ENCODE assay signal across 26 mouse cellular contexts in genomic region chr13:55732121-55732520, GRCm38 (mm10). TPM values are rescaled to one million over a fixed set of nuclear protein-coding genes. Genes with fewer than 3 reads are reported as not detected.
DNase-seq lines count a peak whose midpoint lies in the region; ATAC-seq lines count a peak whose summit lies in the region.
"Had no signal": no experiment of that assay in that cellular context is flagged by ENCODE, and none has a peak within 500 bp of the region (broad histone marks: within the 10 kb centered on the region; RNA-seq: fewer than 3 reads in every experiment).

No protein-coding gene starts in this region.

- H3K4me3 ChIP-seq in liver, embryonic 13.5 days (replicated peaks): no peak overlapping the region
- no peak overlapping the region for H3K4me3 ChIP-seq in midbrain, embryonic 10.5 days
- H3K4me3 ChIP-seq: embryonic facial prominence, embryonic 15.5 days; heart, embryonic 10.5 days; hindbrain, embryonic 12.5 days; kidney, embryonic 15.5 days; limb, embryonic 15.5 days; megakaryocyte, embryonic 14.5 days; stomach, embryonic 15.5 days had no signal

- intact Hi-C loops in left cerebral cortex, postnatal 10 days (cut with DNase I): no loop called here

- no peaks in the 10 kb centered on the region for H3K36me3 ChIP-seq in liver, embryonic 13.5 days
- H3K36me3 ChIP-seq in midbrain, embryonic 10.5 days: no peaks in the 10 kb centered on the region
- H3K36me3 ChIP-seq: embryonic facial prominence, embryonic 15.5 days; heart, embryonic 10.5 days; hindbrain, embryonic 12.5 days; kidney, embryonic 15.5 days; limb, embryonic 15.5 days; stomach, embryonic 15.5 days had no signal

- DNase-seq in ES-CJ7 (ENCODE audit: low read depth, low spot score): peak; percentile 30
- DNase-seq in c-Kit-positive CD71-positive TER-119-negative erythroid progenitor cells, embryonic 14.5 days (ENCODE audit: low read depth): peak; percentile 27
- peak; percentile 28 for DNase-seq in liver, embryonic 13.5 days
- DNase-seq in left cerebral cortex, postnatal 10 days (ENCODE audit: extremely low spot score in 1 of 2, low spot score in 2 of 2): no peak
- DNase-seq in right cerebral cortex, postnatal 14 days: no peak
- no peak for DNase-seq in cerebellum, adult 9-11 months
- DNase-seq in midbrain, embryonic 10.5 days (ENCODE audit: low spot score): no peak
- DNase-seq: adrenal gland, adult 8-10 months; cerebellum, adult 11 months; cerebellum, postnatal 25 days; forebrain, postnatal 0 days; layer of hippocampus, postnatal 36 days; thymus, adult 2 months had no signal

- H3K9me3 ChIP-seq in liver, embryonic 13.5 days (replicated peaks): no peaks in the 10 kb centered on the region
- H3K9me3 ChIP-seq in midbrain, embryonic 10.5 days (replicated peaks): no peaks in the 10 kb centered on the region
- H3K9me3 ChIP-seq: embryonic facial prominence, embryonic 15.5 days; heart, embryonic 10.5 days; hindbrain, embryonic 12.5 days; kidney, embryonic 15.5 days; limb, embryonic 15.5 days; megakaryocyte, embryonic 14.5 days; stomach, embryonic 15.5 days had no signal

- H3K4me2 ChIP-seq in liver, embryonic 13.5 days: no peak overlapping the region
- H3K4me2 ChIP-seq: embryonic facial prominence, embryonic 15.5 days; hindbrain, embryonic 12.5 days; kidney, embryonic 15.5 days; limb, embryonic 15.5 days; stomach, embryonic 15.5 days had no signal

- no peak overlapping the region for H3K9ac ChIP-seq in liver, embryonic 13.5 days
- H3K9ac ChIP-seq: embryonic facial prominence, embryonic 15.5 days; forebrain, postnatal 0 days; hindbrain, embryonic 12.5 days; kidney, embryonic 15.5 days; limb, embryonic 15.5 days; stomach, embryonic 15.5 days had no signal

- ATAC-seq in liver, embryonic 13.5 days (ENCODE audit: low read depth): peak; percentile 55
- ATAC-seq: CD4-positive, CD25-positive, alpha-beta regulatory T cell, adult 4 months; forebrain, postnatal 0 days; midbrain, embryonic 16.5 days had no signal

- WGBS in liver, embryonic 13.5 days (ENCODE audit: insufficient replicate concordance): 50% methylated on average over 2 of the region's 2 CpGs
- 84% methylated on average over 2 of the region's 2 CpGs for WGBS in midbrain, embryonic 10.5 days

- H3K27me3 ChIP-seq in liver, embryonic 13.5 days: no peaks in the 10 kb centered on the region
- H3K27me3 ChIP-seq in midbrain, embryonic 10.5 days (ENCODE audit: low read depth, poor library complexity, severe bottlenecking): no peaks in the 10 kb centered on the region
- H3K27me3 ChIP-seq: embryonic facial prominence, embryonic 15.5 days; hindbrain, embryonic 12.5 days; kidney, embryonic 15.5 days; limb, embryonic 15.5 days; megakaryocyte, embryonic 14.5 days; stomach, embryonic 15.5 days had no signal

- peaks cover 13% of the 10 kb centered on the region for H3K4me1 ChIP-seq in liver, embryonic 13.5 days (replicated peaks)
- peaks cover 3% of the 10 kb centered on the region; the same call in 1 of the 2 replicates for H3K4me1 ChIP-seq in midbrain, embryonic 10.5 days
- H3K4me1 ChIP-seq: embryonic facial prominence, embryonic 15.5 days; hindbrain, embryonic 12.5 days; stomach, embryonic 15.5 days had no signal

- no peak overlapping the region for H3K27ac ChIP-seq in liver, embryonic 13.5 days
- H3K27ac ChIP-seq in midbrain, embryonic 10.5 days (replicated peaks): no peak overlapping the region
- H3K27ac ChIP-seq: embryonic facial prominence, embryonic 15.5 days; heart, embryonic 10.5 days; hindbrain, embryonic 12.5 days; kidney, embryonic 15.5 days; limb, embryonic 15.5 days; stomach, embryonic 15.5 days had no signal

RNA-seq across cellular contexts. Expression of gene Pcbd2, which starts 5.0 kb away (rescaled TPM):
- polyA plus RNA-seq in liver, embryonic 13.5 days (2015; fragmentation: Nextera tagmentation; extraction: Ambion mirVana): 40.9 and 45.3 TPM in 2 replicates
- total RNA-seq in left cerebral cortex, postnatal 10 days (2021): 10 to 100 TPM; 26.9 to 32.1 TPM
- 33.8 and 34.8 TPM in 2 replicates for polyA plus RNA-seq in midbrain, embryonic 10.5 days (2016; fragmentation: Nextera tagmentation; extraction: Ambion mirVana)

RNA-seq across cellular contexts. Expression of gene Txndc15, which starts 17.7 kb away (rescaled TPM):
- polyA plus RNA-seq in liver, embryonic 13.5 days (2015; fragmentation: Nextera tagmentation; extraction: Ambion mirVana): 30.9 and 37.5 TPM in 2 replicates
- 10 to 100 TPM; 62.9 to 68.8 TPM for total RNA-seq in left cerebral cortex, postnatal 10 days (2021)
- 77.6 and 84.3 TPM in 2 replicates for polyA plus RNA-seq in midbrain, embryonic 10.5 days (2016; fragmentation: Nextera tagmentation; extraction: Ambion mirVana)

RNA-seq across cellular contexts. Expression of gene B230219D22Rik, which starts 39.2 kb away (rescaled TPM):
- 12.4 and 14.1 TPM in 2 replicates for polyA plus RNA-seq in liver, embryonic 13.5 days (2015; fragmentation: Nextera tagmentation; extraction: Ambion mirVana)
- 10 to 100 TPM; 90.4 to 92.0 TPM for total RNA-seq in left cerebral cortex, postnatal 10 days (2021)
- 48.3 and 52.1 TPM in 2 replicates for polyA plus RNA-seq in midbrain, embryonic 10.5 days (2016; fragmentation: Nextera tagmentation; extraction: Ambion mirVana)

RNA-seq across cellular contexts. Expression of gene Catsper3, which starts 52.2 kb away (rescaled TPM):
- not detected in 2 replicates for polyA plus RNA-seq in liver, embryonic 13.5 days (2015; fragmentation: Nextera tagmentation; extraction: Ambion mirVana)
- not detected for total RNA-seq in left cerebral cortex, postnatal 10 days (2021)
- not detected in 2 replicates for polyA plus RNA-seq in midbrain, embryonic 10.5 days (2016; fragmentation: Nextera tagmentation; extraction: Ambion mirVana)
- total RNA-seq: forebrain, postnatal 0 days; gastrocnemius, postnatal 4 days; layer of hippocampus, adult 18-20 months; neutrophil, adult 5-6 weeks had no signal
- polyA plus RNA-seq: embryonic facial prominence, embryonic 15.5 days; hindbrain, embryonic 12.5 days; kidney, embryonic 15.5 days; lung, embryonic 16.5 days; stomach, embryonic 15.5 days; thymus, adult 2 months had no signal

Comparison
In these comparisons a context has a peak if more than half of its experiments do, and no peak if none do; other contexts are left out.
1. DNase-seq: peak in ES-CJ7 (single experiment), c-Kit-positive CD71-positive TER-119-negative erythroid progenitor cells, embryonic 14.5 days (single experiment) and liver, embryonic 13.5 days (single experiment); none in left cerebral cortex, postnatal 10 days (0 of 2), right cerebral cortex, postnatal 14 days (single experiment), cerebellum, adult 9-11 months (single experiment) and midbrain, embryonic 10.5 days (single experiment).